Mouse (Mus musculus) stomach, postnatal 0 days (tissue): ENCODE measurements around the gene Oard1.

Experiments
- CTCF ChIP-seq: IDR thresholded peaks from 2 replicates; pipeline ENCODE4 v1.5.1; 2016; ENCODE audit warnings: antibody characterized with exemption, low read depth, mild to moderate bottlenecking, moderate library complexity
- EP300 ChIP-seq: optimal IDR thresholded peaks from 2 replicates; pipeline ENCODE3; 2016; ENCODE audit warnings: antibody characterized with exemption

- TF ChIP-seq CTCF (no peak), EP300 (no peak)
These were observed 21.2 kb downstream of the Oard1 start for GRCm38 (mm10) chr17:48431054-48431453.
